Mouse (Mus musculus) G1E (cell line): ENCODE data around the gene Sphk1.

Source experiments
- CTCF ChIP-seq: IDR thresholded peaks from 2 replicates; pipeline ENCODE4 v1.5.1; 2012; ENCODE audit warnings: low read depth, low read length, inconsistent platforms, mixed read lengths
- GATA1 ChIP-seq: IDR thresholded peaks from 2 replicates; pipeline ENCODE4 v1.6.1; 2012; ENCODE audit warnings: borderline replicate concordance, low read length, inconsistent platforms, mixed read lengths

GRCm38 (mm10) chr11:116552194-116552593 is 21.5 kb downstream of the Sphk1 start:
- TF ChIP-seq CTCF (no peak), GATA1 (no peak)
